Mouse (Mus musculus) midbrain, postnatal 0 days (tissue): Measurements from ENCODE around the gene Efcab6. TPM values are rescaled to one million over a fixed set of nuclear protein-coding genes. Genes with fewer than 3 reads are reported as not detected.
A peak's percentile ranks its signal among the peaks of the same experiment; 100 is the strongest.

Experiments
- ATAC-seq: fragments of 200-750 bp; cut with Nextera tagmentation; 2 replicates; pipeline ENCODE4 v1.8.0; 2017; ENCODE audit warnings: moderate number of reproducible peaks, mild to moderate bottlenecking, moderate TSS enrichment, moderate library complexity; ENCODE audit not compliant: low FRiP score
- DNase-seq: peaks from one replicate; pipeline ENCODE4 v3.0.0-alpha.2; 2015; ENCODE audit warnings: low spot score
- H3K27ac ChIP-seq: fragments of 300-500 bp; sonication (generic); 2 replicates; pipeline ENCODE4 v1.5.1; 2014; ENCODE audit warnings: low read depth, mild to moderate bottlenecking, low read length, mixed read lengths
- H3K27me3 ChIP-seq: fragments of 300-500 bp; sonication (generic); 2 replicates; pipeline ENCODE4 v1.6.1; 2014; ENCODE audit warnings: low read length, control low read depth, mixed read lengths; ENCODE audit not compliant: insufficient read depth
- H3K36me3 ChIP-seq: fragments of 300-500 bp; sonication (generic); 2 replicates; pipeline ENCODE4 v1.6.1; 2014; ENCODE audit warnings: low read length, control low read depth, mixed read lengths; ENCODE audit not compliant: insufficient read depth
- H3K4me1 ChIP-seq: fragments of 300-500 bp; sonication (generic); 2 replicates; pipeline ENCODE4 v1.6.1; 2014; ENCODE audit warnings: mild to moderate bottlenecking, control low read depth, antibody characterized with exemption, low read length, mixed read lengths; ENCODE audit not compliant: insufficient read depth
- H3K4me2 ChIP-seq: fragments of 300-500 bp; sonication (generic); 2 replicates; pipeline ENCODE4 v1.6.1; 2014; ENCODE audit warnings: low read depth, mild to moderate bottlenecking, low read length, mixed read lengths; ENCODE audit not compliant: poor library complexity, severe bottlenecking
- H3K4me3 ChIP-seq: fragments of 300-500 bp; sonication (generic); 2 replicates; pipeline ENCODE4 v1.5.1; 2014; ENCODE audit warnings: low read depth, mild to moderate bottlenecking, low read length, moderate library complexity
- H3K9ac ChIP-seq: fragments of 300-500 bp; sonication (generic); replicated peaks from 2 replicates; pipeline ENCODE4 v1.6.1; 2014; ENCODE audit warnings: mild to moderate bottlenecking, low read length, moderate library complexity, mixed read lengths; ENCODE audit not compliant: poor library complexity, severe bottlenecking
- H3K9me3 ChIP-seq: fragments of 300-500 bp; sonication (generic); 2 replicates; pipeline ENCODE4 v1.6.1; 2016; ENCODE audit warnings: low read length, control low read depth
- CTCF ChIP-seq: IDR thresholded peaks from 2 replicates; pipeline ENCODE4 v1.5.1; 2016; ENCODE audit warnings: antibody characterized with exemption, mild to moderate bottlenecking
- WGBS: fragments of 180-500 bp; shearing (Covaris S2); extraction: QIAGEN DNeasy Blood & Tissue Kit; methylation state at CpG from one replicate; pipeline ENCODE4 v1.1.7; 2014; 5-methylcytosine and 5-hydroxymethylcytosine counted together
- polyA plus RNA-seq: library from polyadenylated mRNA; unstranded; fragments of >200 nt; fragmentation: Nextera tagmentation; extraction: Ambion mirVana; gene quantifications from 2 replicates; pipeline ENCODE4 v1.2.1, GENCODE M21; 2015
- total RNA-seq: library from RNA; depleted of rRNA; stranded (reverse); fragments of >200 nt; gene quantifications from 2 replicates; pipeline ENCODE4 v1.2.3, GENCODE M21; 2014

Efcab6 gene
- total and polyA plus RNA-seq, 2 experiments from 2014 or later: 1.5 to 3.9 TPM

GRCm38 (mm10) chr15:83865626-83866025 lies 199.6 kb downstream of the Efcab6 start:
- no peak for DNase-seq

GRCm38 (mm10) chr15:83857129-83857528 lies 208.1 kb downstream of the Efcab6 start:
- Histone ChIP-seq H3K27ac (no peak overlapping the region), H3K27me3 (no peaks in the 10 kb centered on the region), H3K9me3 (no peaks in the 10 kb centered on the region), H3K4me3 (no peak overlapping the region), H3K4me1 (no peaks in the 10 kb centered on the region), H3K9ac (no peak overlapping the region), H3K36me3 (no peaks in the 10 kb centered on the region; the same call in 1 of the 2 replicates), H3K4me2 (no peak overlapping the region)
- peak; percentile 48 for DNase-seq
- no peak for ATAC-seq
- 28% methylated on average over 8 of the region's 8 CpGs for WGBS
- TF ChIP-seq CTCF: peak; percentile 84

More at GRCm38 (mm10) chr15:83865626-83866025, 199.6 kb downstream of the Efcab6 start:
- Histone ChIP-seq H3K9ac (no peak overlapping the region), H3K4me2 (no peak overlapping the region), H3K36me3 (no peaks in the 10 kb centered on the region), H3K4me3 (no peak overlapping the region), H3K4me1 (no peaks in the 10 kb centered on the region), H3K27ac (no peak overlapping the region), H3K27me3 (no peaks in the 10 kb centered on the region), H3K9me3 (no peaks in the 10 kb centered on the region)
- no peak for ATAC-seq
- 94% methylated on average over 5 of the region's 5 CpGs for WGBS
- TF ChIP-seq CTCF: no peak

- TF ChIP-seq CTCF: no peak
- no peak for ATAC-seq
- no peak overlapping the region for H3K4me2 ChIP-seq
- 76% methylated on average over 5 of the region's 5 CpGs for WGBS
- no peaks in the 10 kb centered on the region for H3K27me3 ChIP-seq
- no peak overlapping the region for H3K27ac ChIP-seq
- no peaks in the 10 kb centered on the region for H3K9me3 ChIP-seq
- H3K36me3 ChIP-seq: no peaks in the 10 kb centered on the region; the same call in 1 of the 2 replicates
- no peak overlapping the region for H3K9ac ChIP-seq
- no peak for DNase-seq
- no peaks in the 10 kb centered on the region for H3K4me1 ChIP-seq
- H3K4me3 ChIP-seq: no peak overlapping the region
These were observed 211.8 kb downstream of the Efcab6 start for GRCm38 (mm10) chr15:83853400-83853811.

DNA sequence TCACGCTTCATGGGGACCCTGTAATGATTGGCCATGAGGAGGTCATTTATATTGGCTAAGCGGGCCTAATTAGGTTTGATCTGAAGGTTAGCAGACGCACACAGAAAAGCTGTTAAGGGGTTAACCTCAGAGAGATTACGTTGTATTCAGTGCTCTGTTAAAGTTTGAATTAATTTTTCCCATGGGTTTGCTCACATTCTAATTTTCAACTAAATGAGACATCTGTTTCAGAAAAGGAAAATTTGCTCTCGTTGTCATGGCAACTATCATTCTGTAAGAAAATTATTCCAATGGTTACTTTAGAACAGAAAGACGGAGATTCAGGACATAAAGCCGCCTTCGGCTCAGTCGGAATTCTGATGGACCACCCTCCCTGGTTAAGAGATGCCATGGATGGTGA lies 217.0 kb downstream of the Efcab6 start:
- WGBS: 30% methylated on average over 9 of the region's 9 CpGs
- DNase-seq (peak; percentile 79), ATAC-seq (no peak)
- Histone ChIP-seq H3K4me3 (no peak overlapping the region), H3K27me3 (0 out of 2 replicates have a peak, but pooled peaks cover 4% of the 10 kb centered on the region), H3K4me2 (no peak overlapping the region), H3K27ac (peak overlapping the region; percentile 55), H3K9me3 (no peaks in the 10 kb centered on the region), H3K9ac (no peak overlapping the region), H3K36me3 (no peaks in the 10 kb centered on the region), H3K4me1 (peaks cover 17% of the 10 kb centered on the region; the same call in 1 of the 2 replicates)
- TF ChIP-seq CTCF: no peak

- H3K27ac ChIP-seq: peak overlapping the region; percentile 53; the same call in 1 of the 2 replicates
- no peak for TF ChIP-seq CTCF
- no peak overlapping the region for H3K9ac ChIP-seq
- H3K4me2 ChIP-seq: no peak overlapping the region
- peaks cover 18% of the 10 kb centered on the region; the same call in 1 of the 2 replicates for H3K4me1 ChIP-seq
- WGBS: 71% methylated on average over 4 of the region's 4 CpGs
- H3K4me3 ChIP-seq: no peak overlapping the region
- ATAC-seq (no peak), DNase-seq (no peak)
- no peaks in the 10 kb centered on the region for H3K9me3 ChIP-seq
- H3K36me3 ChIP-seq: no peaks in the 10 kb centered on the region
- 0 out of 2 replicates have a peak, but pooled peaks cover 4% of the 10 kb centered on the region for H3K27me3 ChIP-seq
These were observed 217.7 kb downstream of the Efcab6 start for GRCm38 (mm10) chr15:83847512-83847911.

DNA sequence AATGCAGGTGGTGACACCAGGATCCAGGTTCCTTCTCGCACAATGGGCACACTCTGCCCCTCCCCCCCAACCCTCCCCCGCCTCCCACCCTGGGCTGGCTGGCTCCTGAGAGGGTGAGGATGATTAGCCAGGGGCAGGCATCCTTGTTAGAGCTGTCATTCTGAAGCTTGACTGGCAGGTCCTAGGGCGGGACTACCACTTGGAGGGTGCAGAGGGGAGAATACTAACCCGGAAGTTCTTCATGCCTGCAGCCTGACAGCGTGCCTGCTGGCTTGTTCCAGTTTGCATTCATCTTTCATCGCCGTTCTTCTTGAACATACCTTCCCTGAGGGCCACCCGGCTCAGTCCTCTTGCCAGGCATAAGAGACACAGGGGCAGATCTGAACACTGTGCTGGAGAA lies 218.6 kb downstream of the Efcab6 start:
- H3K9ac ChIP-seq: no peak overlapping the region
- ATAC-seq (no peak), DNase-seq (no peak)
- H3K9me3 ChIP-seq: no peaks in the 10 kb centered on the region
- no peaks in the 10 kb centered on the region for H3K36me3 ChIP-seq
- no peak for TF ChIP-seq CTCF
- no peak overlapping the region for H3K27ac ChIP-seq
- 30% methylated on average over 6 of the region's 8 CpGs for WGBS
- peaks cover 18% of the 10 kb centered on the region; the same call in 1 of the 2 replicates for H3K4me1 ChIP-seq
- no peak overlapping the region for H3K4me2 ChIP-seq
- 0 out of 2 replicates have a peak, but pooled peaks cover 4% of the 10 kb centered on the region for H3K27me3 ChIP-seq
- H3K4me3 ChIP-seq: no peak overlapping the region
